Mouse (Mus musculus) brain, embryonic 14.5 days (tissue): ENCODE measurements around the gene Tfap2a.

Source experiments
- CTCF ChIP-seq: fragments of 200-500 bp; IDR thresholded peaks from 2 replicates; pipeline ENCODE4 v1.5.1; 2012; ENCODE audit warnings: inconsistent platforms, mild to moderate bottlenecking, moderate library complexity, borderline replicate concordance; ENCODE audit not compliant: insufficient read depth, insufficient read length; ENCODE audit errors: extremely low read depth
- POLR2A ChIP-seq: fragments of 200-500 bp; IDR thresholded peaks from 2 replicates; pipeline ENCODE4 v1.6.1; 2012; ENCODE audit warnings: mild to moderate bottlenecking, inconsistent platforms, borderline replicate concordance; ENCODE audit not compliant: poor library complexity, insufficient read depth, insufficient read length, severe bottlenecking; ENCODE audit errors: extremely low read depth

GRCm38 (mm10) chr13:40707646-40708045, 30.5 kb downstream of the Tfap2a start:
- no peak for TF ChIP-seq POLR2A
- no peak for TF ChIP-seq CTCF
